Mouse (Mus musculus): Measurements from ENCODE around the gene Mbd6. TPM values are rescaled to one million over a fixed set of nuclear protein-coding genes. Genes with fewer than 3 reads are reported as not detected.

The Mbd6 gene
- total RNA-seq, 2 experiments from 2014 or later: 29.9 to 32.0 TPM

DNA sequence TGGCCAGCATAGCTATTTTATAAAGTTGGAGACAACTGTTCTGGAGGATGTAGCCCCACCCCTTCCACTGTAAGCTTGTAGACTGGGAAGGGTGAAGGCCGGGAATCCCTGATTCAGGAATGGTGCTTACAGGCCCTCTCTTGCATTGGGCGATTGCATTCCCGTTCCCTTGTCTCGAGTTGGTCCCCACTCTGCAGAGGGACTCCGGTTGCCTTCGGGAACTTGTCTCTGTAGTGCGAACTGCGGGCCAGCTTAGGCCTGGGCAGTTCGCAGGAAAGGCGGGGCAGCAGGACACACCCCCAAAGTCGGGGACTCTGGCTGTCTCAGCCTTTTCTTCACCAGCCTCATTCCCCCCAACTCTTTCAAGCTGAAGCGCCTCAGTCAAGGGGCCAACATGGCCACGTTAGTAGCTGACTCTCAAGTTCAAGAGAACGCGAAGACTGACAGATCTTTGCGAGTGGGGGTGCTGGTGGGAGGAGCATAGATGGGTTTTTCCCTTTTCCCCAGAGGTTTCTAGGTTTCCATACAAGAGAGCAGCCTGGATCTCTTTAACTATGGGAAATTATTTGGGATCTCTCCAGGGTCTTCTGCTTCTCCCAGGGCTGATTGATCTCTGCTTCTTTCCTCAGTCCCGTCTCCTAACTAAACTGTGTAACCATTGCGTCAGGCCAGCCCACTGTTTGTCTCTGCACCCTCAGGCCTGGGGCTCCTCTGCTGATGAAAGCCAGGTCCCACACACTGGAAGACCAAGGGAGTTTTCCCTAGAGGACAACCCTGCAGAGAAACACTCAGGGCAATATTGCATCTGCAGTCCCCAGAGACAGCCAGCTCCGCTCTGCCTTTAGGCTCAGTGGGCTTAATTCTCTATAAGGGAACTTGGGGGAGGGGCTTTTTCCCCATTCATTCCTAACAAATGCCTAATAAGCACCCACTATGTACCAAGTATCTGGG, 2.4 kb upstream of the Mbd6 start:
- intact Hi-C loops (cut with DNase I): loop anchor here (1.0 kb wide), 1 partner anchor 20 kb away; the partner anchor contains the start of gene Mars
- DNase-seq: peak; percentile 62 to 67

- intact Hi-C loops (cut with DNase I): no loop called here
- peak; percentile 99 to 100 for DNase-seq
These were observed 1.6 kb upstream of the Mbd6 start for GRCm38 (mm10) chr10:127290307-127290929.

DNA sequence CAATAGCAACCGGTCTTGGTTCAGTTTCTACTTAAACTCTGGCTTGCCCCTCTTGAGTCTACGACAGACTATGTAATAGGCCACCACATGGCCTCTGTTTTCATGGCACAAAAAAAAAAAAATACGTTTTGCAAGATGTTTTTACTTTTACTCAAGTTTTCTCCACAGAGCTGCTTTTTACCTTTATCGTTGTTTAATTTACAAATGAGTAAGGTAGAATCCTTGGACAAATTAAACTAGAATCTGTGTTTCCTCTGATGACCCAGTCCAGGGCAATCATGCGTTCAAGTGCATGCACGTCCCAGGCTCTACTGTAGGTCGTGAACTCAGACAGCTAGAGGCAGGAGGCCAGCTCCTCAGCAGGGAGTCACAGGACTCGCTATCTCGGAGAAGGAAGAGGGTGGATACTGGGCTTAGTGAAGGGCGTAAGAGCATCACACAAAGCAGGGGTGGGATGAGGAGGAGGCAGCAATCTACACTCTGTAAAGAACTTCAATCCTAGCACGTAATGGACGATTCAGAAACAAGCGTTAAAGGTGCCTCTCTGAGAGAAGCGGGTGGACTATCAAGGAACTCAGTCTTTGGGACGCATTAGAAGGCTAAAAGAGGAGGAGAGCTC, 864 bp upstream of the Mbd6 start:
- DNase-seq: peak; percentile 67 to 71
- intact Hi-C loops (cut with DNase I): no loop called here

DNA sequence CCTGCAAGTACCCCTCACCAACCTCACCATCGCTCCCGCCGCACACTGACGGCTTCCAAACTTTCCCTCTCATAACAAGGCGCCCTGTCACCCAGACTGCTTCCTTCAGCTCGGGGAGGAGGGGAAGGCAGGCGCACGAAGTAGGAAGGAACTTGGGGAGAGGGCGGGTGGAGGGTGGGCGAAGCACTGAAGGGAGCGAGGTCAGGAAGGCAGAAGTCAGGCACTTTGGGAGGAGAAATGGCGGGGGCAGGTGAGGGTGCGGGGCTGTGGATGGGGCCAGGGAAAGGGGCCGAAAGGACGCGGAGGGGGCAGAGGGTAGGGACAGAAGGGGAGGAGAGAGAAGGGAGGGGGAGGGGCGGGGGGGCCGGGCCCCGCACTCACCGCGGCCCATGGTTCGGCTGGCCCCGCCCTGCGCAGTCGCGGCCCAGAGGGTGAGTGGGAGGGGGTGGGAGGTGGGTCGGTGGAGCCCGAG, 454 bp downstream of the Mbd6 start:
- peak in 1 of 2 experiments; percentile 60 for DNase-seq
- intact Hi-C loops (cut with DNase I): no loop called here

GRCm38 (mm10) chr10:127287936-127288293, 903 bp downstream of the Mbd6 start:
- DNase-seq: no peak
- intact Hi-C loops (cut with DNase I): loop anchor here (2.0 kb wide), 1 partner anchor 15 kb away; no protein-coding TSS in a partner anchor

GRCm38 (mm10) chr10:127287271-127287935, 1.4 kb downstream of the Mbd6 start:
- DNase-seq: no peak
- intact Hi-C loops (cut with DNase I): loop anchor here (2.0 kb wide), 1 partner anchor 15 kb away; no protein-coding TSS in a partner anchor

DNA sequence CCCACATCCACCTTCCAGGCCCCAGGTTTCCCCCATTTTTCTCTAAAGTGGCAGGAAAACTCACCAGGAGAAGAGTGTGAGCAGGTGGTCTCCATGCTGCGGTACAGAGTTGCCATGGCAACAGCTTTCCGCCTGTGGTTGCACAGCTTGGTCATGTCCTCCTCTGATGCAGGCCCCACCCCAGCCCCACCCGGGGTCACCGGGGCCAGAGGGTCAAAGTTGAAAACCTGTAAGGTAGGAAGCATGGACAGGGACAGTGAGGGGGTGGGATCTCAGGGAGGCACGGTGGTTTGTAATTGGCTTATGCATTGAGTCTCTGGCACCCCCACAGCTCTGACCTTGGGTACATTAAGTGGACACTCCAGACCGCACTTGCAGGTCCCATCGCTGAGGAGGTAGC, 2.1 kb downstream of the Mbd6 start:
- DNase-seq: no peak
- intact Hi-C loops (cut with DNase I): loop anchor here (2.0 kb wide), 1 partner anchor 14 kb away; no protein-coding TSS in a partner anchor

- intact Hi-C loops (cut with DNase I): loop anchor here (2.0 kb wide), 1 partner anchor 13 kb away; no protein-coding TSS in a partner anchor
- no peak for DNase-seq
These were observed 2.6 kb downstream of the Mbd6 start for GRCm38 (mm10) chr10:127286194-127286593.

- DNase-seq: no peak
- intact Hi-C loops (cut with DNase I): loop anchor here (2.0 kb wide), 1 partner anchor 13 kb away; no protein-coding TSS in a partner anchor
These were observed 3.2 kb downstream of the Mbd6 start for GRCm38 (mm10) chr10:127285644-127286043.

- intact Hi-C loops (cut with DNase I): no loop called here
- DNase-seq: no peak
These were observed 3.9 kb downstream of the Mbd6 start for GRCm38 (mm10) chr10:127284724-127285500.

- intact Hi-C loops (cut with DNase I): no loop called here
- DNase-seq: no peak
These were observed 4.7 kb downstream of the Mbd6 start for GRCm38 (mm10) chr10:127284105-127284622.

- DNase-seq: no peak
- intact Hi-C loops (cut with DNase I): no loop called here
These were observed 6.1 kb downstream of the Mbd6 start for GRCm38 (mm10) chr10:127282620-127283215.

DNA sequence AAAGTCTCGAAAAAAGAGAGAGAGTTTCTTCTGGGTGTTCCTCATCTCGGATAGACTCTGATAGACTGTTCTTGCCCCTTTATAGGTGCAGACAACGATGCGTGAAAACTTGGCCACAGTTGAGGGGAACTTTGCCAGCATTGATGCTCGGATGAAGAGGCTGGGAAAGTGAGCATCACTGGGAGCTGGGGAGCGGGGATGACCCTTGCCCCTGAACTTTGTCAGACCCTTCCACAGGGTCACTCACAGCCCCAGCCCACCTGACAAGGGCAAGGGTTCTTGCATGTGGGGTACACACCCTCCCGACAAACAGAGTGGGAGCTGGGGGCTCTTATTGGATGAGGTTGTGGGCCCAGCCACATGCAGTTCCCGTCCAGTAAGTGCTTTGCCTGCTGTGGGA, 7.5 kb downstream of the Mbd6 start:
- intact Hi-C loops (cut with DNase I): no loop called here
- no peak for DNase-seq

DNA sequence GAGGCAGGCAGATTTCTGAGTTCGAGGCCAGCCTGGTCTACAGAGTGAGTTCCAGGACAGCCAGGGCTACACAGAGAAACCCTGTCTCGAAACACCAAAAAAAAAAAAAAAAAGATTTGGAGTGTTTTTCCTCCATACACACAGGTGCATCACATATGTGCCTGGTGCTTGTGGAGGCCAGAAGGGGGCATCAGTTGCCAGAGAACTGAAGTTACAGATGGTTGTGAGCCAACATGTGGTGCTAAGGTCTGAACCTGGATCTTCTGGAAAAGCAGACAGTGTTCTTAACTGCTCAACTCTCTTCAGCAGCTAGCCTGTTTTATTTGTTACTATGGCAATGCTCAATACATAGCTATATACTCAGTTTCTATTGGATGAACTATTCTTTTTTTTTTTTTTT, 9.1 kb downstream of the Mbd6 start:
- intact Hi-C loops (cut with DNase I): no loop called here
- DNase-seq: no peak

DNA sequence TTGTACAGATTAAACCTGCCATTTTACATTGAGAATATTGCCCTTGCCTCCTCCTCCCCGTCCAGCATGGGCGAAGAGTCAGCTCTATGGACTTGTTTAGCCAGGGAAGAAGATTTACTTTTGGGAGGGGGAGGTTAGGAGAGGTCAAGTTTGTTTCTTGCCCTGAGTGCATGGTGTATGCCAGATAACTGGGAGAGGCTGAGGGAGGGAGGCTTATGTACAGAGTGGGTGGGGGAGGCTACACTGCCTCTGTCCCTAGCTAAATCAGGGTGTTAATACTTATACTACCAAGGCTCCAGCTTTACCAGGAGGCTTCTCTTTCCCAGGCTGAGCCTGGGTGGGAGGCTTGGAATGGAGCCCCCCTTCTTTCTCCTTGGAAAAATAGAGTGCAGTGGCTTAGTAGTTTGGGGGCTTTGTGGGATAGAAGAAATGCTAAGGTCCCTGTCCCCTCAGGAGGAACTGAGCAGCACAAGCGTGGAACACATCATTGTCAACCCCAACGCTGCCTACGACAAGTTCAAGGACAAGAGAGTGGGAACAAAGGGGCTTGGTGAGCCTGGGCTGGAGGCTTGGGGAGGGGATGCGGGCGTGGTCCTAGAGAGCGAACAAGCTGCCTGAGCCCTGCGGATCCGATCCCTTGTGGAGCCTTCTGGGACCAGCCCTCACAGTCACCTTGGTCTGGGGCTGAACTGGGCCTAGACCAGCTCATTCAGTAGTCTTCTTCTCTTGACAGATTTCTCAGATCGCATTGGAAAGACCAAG, 14.4 kb downstream of the Mbd6 start:
- intact Hi-C loops (cut with DNase I): no loop called here
- no peak for DNase-seq

- DNase-seq: no peak
- intact Hi-C loops (cut with DNase I): loop anchor here (2.0 kb wide), 1 partner anchor 14 kb away; no protein-coding TSS in a partner anchor
These were observed 16.4 kb downstream of the Mbd6 start for GRCm38 (mm10) chr10:127272371-127272770.

GRCm38 (mm10) chr10:127269884-127270283, 18.9 kb downstream of the Mbd6 start:
- DNase-seq: no peak
- intact Hi-C loops (cut with DNase I): no loop called here

- peak in 1 of 2 experiments; percentile 29 for DNase-seq
- intact Hi-C loops (cut with DNase I): no loop called here
These were observed 19.8 kb downstream of the Mbd6 start for GRCm38 (mm10) chr10:127269036-127269435.
